Mouse (Mus musculus) mouse trophoblast stem cell (cell line): Measurements from ENCODE around the gene Olfr792.

Experiments
- in situ Hi-C, 2 experiments: fragments of 300-500 bp; cut with MseI, MboI; formaldehyde crosslinking; loops; 2 replicates in 1 of 2; 3 replicates in 1 of 2; pipeline ENCODE4 v1.15.1; 2025

The Olfr792 gene

GRCm38 (mm10) chr10:129538862-129539261 is at the start of gene Olfr792:
Gene Olfr792 (plus strand): TSS chr10:129539162.
- in situ Hi-C loops, result no loop called here

DNA sequence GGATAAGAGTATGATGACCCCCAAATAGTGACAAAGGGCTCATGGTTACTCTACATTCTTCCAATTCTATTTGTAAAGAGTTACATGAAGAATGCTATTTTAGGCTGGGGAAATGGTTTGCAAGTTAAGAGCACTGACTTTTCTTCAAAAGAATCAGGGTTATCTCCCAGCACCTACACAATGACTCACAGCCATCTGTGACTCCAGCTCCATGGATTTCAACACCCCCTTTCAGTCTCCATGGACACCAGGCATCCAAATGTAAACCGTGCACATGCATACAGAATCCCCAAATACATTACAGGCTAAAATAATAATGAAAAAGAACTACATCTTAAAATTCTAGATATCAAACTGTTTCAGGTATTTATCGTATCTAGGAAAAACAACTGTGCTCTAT is 48.9 kb upstream of the Olfr792 start:
- in situ Hi-C loops, result no loop called here

- in situ Hi-C loops, result no loop called here
These were observed 40.8 kb upstream of the Olfr792 start, which contains the start of gene Olfr790 for GRCm38 (mm10) chr10:129498192-129498591. Gene Olfr790 (plus strand): TSS chr10:129498492.

DNA sequence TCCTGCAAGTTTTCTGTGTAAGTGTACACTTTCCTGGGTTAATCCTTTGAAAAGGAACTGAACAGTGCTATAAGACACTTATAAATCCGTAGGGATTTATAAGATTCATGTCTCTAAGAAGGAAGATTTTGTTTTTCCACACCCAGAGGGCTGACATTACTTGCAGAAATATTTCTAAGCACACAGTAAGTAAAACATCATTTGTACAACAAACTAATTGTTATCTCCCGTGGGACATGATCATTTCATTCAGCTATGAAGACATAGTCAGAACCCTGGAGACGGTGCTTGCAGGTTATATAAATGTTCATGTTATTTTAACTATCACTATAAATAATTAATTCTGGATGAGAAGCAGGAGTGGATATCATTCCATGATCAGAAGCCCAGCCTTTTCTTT is 17.5 kb upstream of the Olfr792 start, which contains the start of gene Olfr791:
Gene Olfr791 (plus strand): TSS at position 301 of the 400 bp plus-strand sequence.
- in situ Hi-C loops, result no loop called here

DNA sequence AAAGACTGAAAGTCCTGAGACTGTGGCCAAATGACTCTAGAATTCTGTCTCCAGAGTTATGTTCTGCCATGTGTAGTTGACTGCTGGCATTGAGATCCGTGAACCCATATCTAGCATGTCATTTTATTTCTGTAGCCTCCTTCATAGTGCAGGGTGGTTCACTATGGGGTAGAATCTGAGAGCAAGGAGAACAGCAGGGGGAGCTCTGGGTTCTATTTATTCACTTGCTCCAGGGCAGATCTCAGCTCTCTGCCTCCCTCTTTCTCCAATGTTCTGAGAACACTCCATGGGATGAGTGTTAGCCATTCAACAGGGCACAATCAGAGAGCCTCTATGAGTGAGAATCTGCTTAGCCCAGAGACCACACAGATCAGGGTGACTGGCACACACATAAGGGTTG is 10.4 kb downstream of the Olfr792 start:
- in situ Hi-C loops, result no loop called here

DNA sequence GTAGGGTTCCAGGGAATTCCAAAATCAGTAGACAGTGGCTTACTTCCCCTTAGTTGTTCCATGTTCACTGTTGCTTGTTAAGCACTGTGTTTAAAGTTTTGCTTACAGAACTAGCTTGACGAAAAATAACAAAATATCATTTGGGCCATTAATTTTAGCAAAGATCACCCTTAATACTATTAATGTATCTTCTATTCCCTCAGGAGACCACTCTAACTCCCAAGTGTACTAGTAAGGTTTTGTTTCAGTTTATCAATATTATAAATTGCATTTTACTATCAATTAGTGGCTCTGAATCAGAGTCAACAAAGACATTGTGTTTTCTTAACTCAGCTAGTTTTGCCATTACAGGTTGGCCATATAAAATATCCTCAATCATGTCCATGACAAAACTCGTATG is 28.4 kb downstream of the Olfr792 start, which contains the start of gene Olfr794:
Gene Olfr794 (plus strand): TSS at position 301 of the 400 bp plus-strand sequence.
- in situ Hi-C loops, result no loop called here

DNA sequence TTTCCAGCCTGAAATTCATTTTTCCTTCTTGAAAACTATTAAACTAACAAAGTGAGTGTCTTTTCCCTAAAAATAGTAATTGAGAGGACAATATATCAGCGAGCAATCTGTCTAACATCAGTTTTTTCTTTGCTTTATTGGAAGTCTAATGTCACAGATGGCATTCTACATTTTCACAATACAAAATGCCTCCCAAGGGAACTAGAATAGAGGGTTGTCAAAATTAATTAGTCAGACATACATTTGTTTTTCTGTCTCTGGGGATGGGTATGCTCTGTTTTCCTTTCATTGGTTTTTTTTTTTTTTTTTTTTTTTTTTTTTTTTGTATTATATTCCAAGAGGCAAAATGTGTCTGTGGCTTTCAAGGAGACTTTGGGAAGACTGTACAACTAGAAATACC is 38.1 kb downstream of the Olfr792 start:
- in situ Hi-C loops, result no loop called here
